Mouse (Mus musculus) kidney, adult 2 months (tissue): ENCODE data around the gene Otop2. TPM values are rescaled to one million over a fixed set of nuclear protein-coding genes. Genes with fewer than 3 reads are reported as not detected.

Experiments
- DNase-seq: peaks from one replicate; pipeline ENCODE4 v3.0.0; 2021
- H3K27ac ChIP-seq: fragments of 200-500 bp; 2 replicates; pipeline ENCODE4 v1.5.1; 2012; ENCODE audit warnings: low read depth, low read length, control low read depth, inconsistent platforms; ENCODE audit not compliant: insufficient read depth
- H3K27me3 ChIP-seq: fragments of 200-500 bp; replicated peaks from 2 replicates; pipeline ENCODE4 v1.6.1; 2012; ENCODE audit warnings: mild to moderate bottlenecking, moderate library complexity, low read length, inconsistent platforms; ENCODE audit not compliant: control insufficient read depth, insufficient read depth
- H3K36me3 ChIP-seq: fragments of 200-500 bp; 2 replicates; pipeline ENCODE4 v1.6.1; 2012; ENCODE audit warnings: mild to moderate bottlenecking, moderate library complexity, low read length, inconsistent platforms; ENCODE audit not compliant: control insufficient read depth, insufficient read depth
- H3K4me1 ChIP-seq: fragments of 200-500 bp; 2 replicates; pipeline ENCODE4 v1.6.1; 2011; ENCODE audit warnings: low read length; ENCODE audit not compliant: control insufficient read depth, insufficient read depth
- H3K4me3 ChIP-seq: fragments of 200-500 bp; 2 replicates; pipeline ENCODE4 v1.5.1; 2011; ENCODE audit warnings: mild to moderate bottlenecking, low read depth, low read length, control low read depth; ENCODE audit not compliant: insufficient read depth
- CTCF ChIP-seq: fragments of 200-500 bp; conservative IDR thresholded peaks from 2 replicates; pipeline ENCODE4 v1.5.1; 2011; ENCODE audit warnings: low read depth, mild to moderate bottlenecking, control low read depth, low read length, moderate library complexity, mixed read lengths; ENCODE audit not compliant: insufficient read depth, insufficient read length
- POLR2A ChIP-seq: fragments of 200-500 bp; IDR thresholded peaks from one replicate; pipeline ENCODE4 v1.6.1; 2011; ENCODE audit warnings: low read depth, low read length, control low read depth
- WGBS: fragments of 180-500 bp; shearing (Covaris S2); methylation state at CpG from one replicate; pipeline ENCODE4 v1.1.7; 2018; 5-methylcytosine and 5-hydroxymethylcytosine counted together
- polyA plus RNA-seq: library from polyadenylated mRNA; depleted of rRNA; stranded (reverse); fragments of >200 nt; gene quantifications from 2 replicates; pipeline ENCODE4 v1.2.3, GENCODE M21; 2012

Otop2 gene
- polyA plus RNA-seq, 1 experiment: not detected

- H3K36me3 ChIP-seq: no peaks in the 10 kb centered on the region
- H3K4me3 ChIP-seq: no peak overlapping the region
- 71% methylated on average over 7 of the region's 7 CpGs for WGBS
- no peak for TF ChIP-seq CTCF
- TF ChIP-seq POLR2A: no peak
- H3K27ac ChIP-seq: no peak overlapping the region
- no peaks in the 10 kb centered on the region for H3K4me1 ChIP-seq
- DNase-seq: no peak
- H3K27me3 ChIP-seq: 0 out of 2 replicates have a peak, but pooled peaks cover 1% of the 10 kb centered on the region
Observed at GRCm38 (mm10) chr11:115317204-115317603, 10.2 kb downstream of the Otop2 start.

- Histone ChIP-seq H3K27me3 (peaks cover 2% of the 10 kb centered on the region; the same call in 1 of the 2 replicates), H3K27ac (no peak overlapping the region), H3K36me3 (no peaks in the 10 kb centered on the region), H3K4me3 (no peak overlapping the region), H3K4me1 (no peaks in the 10 kb centered on the region)
- DNase-seq: no peak
- no peak for TF ChIP-seq CTCF
- TF ChIP-seq POLR2A: no peak
- 7% methylated on average over 63 of the region's 63 CpGs for WGBS
Observed at GRCm38 (mm10) chr11:115318245-115319027, 11.5 kb downstream of the Otop2 start.

- WGBS: 26% methylated on average over 18 of the region's 18 CpGs
- H3K4me1 ChIP-seq: no peaks in the 10 kb centered on the region
- H3K4me3 ChIP-seq: no peak overlapping the region
- H3K27me3 ChIP-seq: peaks cover 2% of the 10 kb centered on the region; the same call in 1 of the 2 replicates
- TF ChIP-seq CTCF: no peak
- no peak for TF ChIP-seq POLR2A
- H3K27ac ChIP-seq: no peak overlapping the region
- H3K36me3 ChIP-seq: no peaks in the 10 kb centered on the region
- DNase-seq: no peak
Observed at GRCm38 (mm10) chr11:115319704-115320383, 12.9 kb downstream of the Otop2 start.

- no peaks in the 10 kb centered on the region for H3K4me1 ChIP-seq
- H3K27ac ChIP-seq: no peak within 1 kb of the TSS
- DNase-seq: peak; percentile 44
- no peak within 1 kb of the TSS for H3K4me3 ChIP-seq
- no peaks in the 10 kb centered on the region for H3K36me3 ChIP-seq
- peak; percentile 77 for TF ChIP-seq CTCF
- no peak for TF ChIP-seq POLR2A
- 4% methylated on average over 35 of the region's 35 CpGs for WGBS
- H3K27me3 ChIP-seq: peaks cover 2% of the 10 kb centered on the region; the same call in 1 of the 2 replicates
Observed at GRCm38 (mm10) chr11:115321906-115322693, 15.1 kb downstream of the Otop2 start, which contains the start of gene Ush1g. Gene Ush1g (minus strand): TSS chr11:115322041.

GRCm38 (mm10) chr11:115323354-115323753, 16.4 kb downstream of the Otop2 start:
- no peak overlapping the region for H3K4me3 ChIP-seq
- TF ChIP-seq POLR2A (no peak), CTCF (no peak)

GRCm38 (mm10) chr11:115326730-115327129, 19.8 kb downstream of the Otop2 start:
- H3K4me1 ChIP-seq: no peaks in the 10 kb centered on the region
- WGBS: 38% methylated on average over 7 of the region's 7 CpGs
- no peaks in the 10 kb centered on the region for H3K36me3 ChIP-seq
- no peak for TF ChIP-seq CTCF
- no peak for TF ChIP-seq POLR2A
- peaks cover 1% of the 10 kb centered on the region; the same call in 1 of the 2 replicates for H3K27me3 ChIP-seq
- no peak overlapping the region for H3K27ac ChIP-seq
- no peak overlapping the region for H3K4me3 ChIP-seq
- no peak for DNase-seq

More at GRCm38 (mm10) chr11:115323354-115323753, 16.4 kb downstream of the Otop2 start:
- H3K36me3 ChIP-seq: no peaks in the 10 kb centered on the region
- peaks cover 2% of the 10 kb centered on the region; the same call in 1 of the 2 replicates for H3K27me3 ChIP-seq
- no peak for DNase-seq
- WGBS: 13% methylated on average over 32 of the region's 32 CpGs
- no peak overlapping the region for H3K27ac ChIP-seq
- no peaks in the 10 kb centered on the region for H3K4me1 ChIP-seq

- Histone ChIP-seq H3K36me3 (no peaks in the 10 kb centered on the region), H3K4me3 (no peak overlapping the region), H3K27ac (no peak overlapping the region), H3K27me3 (no peaks in the 10 kb centered on the region), H3K4me1 (no peaks in the 10 kb centered on the region)
- TF ChIP-seq POLR2A (no peak), CTCF (no peak)
- DNase-seq: no peak
- WGBS: 69% methylated on average over 15 of the region's 15 CpGs
Observed at GRCm38 (mm10) chr11:115329339-115329738, 22.4 kb downstream of the Otop2 start.
